Mouse (Mus musculus): ENCODE measurements around the gene Cisd1. TPM values are rescaled to one million over a fixed set of nuclear protein-coding genes. Genes with fewer than 3 reads are reported as not detected.

Gene Cisd1
- 26.3 and 27.5 TPM in 2 replicates for total RNA-seq (2017)

- ATAC-seq (replicated peaks; ENCODE audit: low read depth, poor library complexity, severe bottlenecking) = peak; percentile 37
These were observed at the start of gene Cisd1 for GRCm38 (mm10) chr10:71344579-71345143. Gene Cisd1, minus strand, starts transcription at chr10:71344954.

- ATAC-seq (replicated peaks; ENCODE audit: low read depth, poor library complexity, severe bottlenecking) = no peak
These were observed 44.6 kb upstream of the Cisd1 start for GRCm38 (mm10) chr10:71389311-71389710.

DNA sequence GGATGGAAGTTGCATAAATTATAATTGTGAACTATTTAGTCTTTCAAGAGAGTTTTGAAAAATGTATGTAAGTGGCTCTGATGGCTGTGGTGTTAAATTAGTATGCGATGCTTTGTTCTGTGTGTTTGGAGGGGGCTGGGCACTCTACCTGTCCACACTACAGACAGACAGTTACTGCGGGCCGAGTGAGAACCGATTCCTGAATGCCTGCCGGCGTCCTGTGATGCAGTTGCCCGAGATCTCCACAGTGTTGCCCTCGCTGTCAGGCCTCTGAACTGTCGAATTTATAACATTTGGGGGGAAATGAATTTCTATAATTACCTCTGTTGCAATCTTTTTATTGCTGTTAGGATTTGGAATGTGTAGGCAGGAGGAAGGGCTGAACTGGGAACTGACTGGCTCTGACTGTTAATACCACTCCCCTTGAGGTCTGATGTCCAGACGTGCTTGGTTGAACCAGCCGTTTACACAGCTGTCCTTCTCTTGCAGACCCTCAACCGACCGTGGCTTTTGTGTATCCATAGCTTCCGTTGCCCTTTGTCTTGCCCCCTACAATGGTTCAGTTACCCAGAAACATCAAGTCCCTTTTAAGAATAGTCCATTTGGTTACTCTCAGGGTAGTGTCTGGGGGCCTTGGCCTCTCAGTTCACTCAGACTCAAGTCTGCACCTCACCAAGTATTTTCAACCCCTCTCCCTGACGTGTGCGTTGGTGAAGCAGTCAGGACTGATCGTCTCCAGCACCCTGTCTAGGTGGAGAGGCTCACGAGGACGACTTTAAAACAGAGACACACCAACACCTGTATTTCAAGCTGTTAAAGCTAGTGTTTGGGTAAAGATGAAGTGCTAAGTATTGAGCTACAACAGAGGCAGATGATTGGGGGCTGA, 39.6 kb upstream of the Cisd1 start:
- ATAC-seq (replicated peaks; ENCODE audit: low read depth, poor library complexity, severe bottlenecking) = no peak

DNA sequence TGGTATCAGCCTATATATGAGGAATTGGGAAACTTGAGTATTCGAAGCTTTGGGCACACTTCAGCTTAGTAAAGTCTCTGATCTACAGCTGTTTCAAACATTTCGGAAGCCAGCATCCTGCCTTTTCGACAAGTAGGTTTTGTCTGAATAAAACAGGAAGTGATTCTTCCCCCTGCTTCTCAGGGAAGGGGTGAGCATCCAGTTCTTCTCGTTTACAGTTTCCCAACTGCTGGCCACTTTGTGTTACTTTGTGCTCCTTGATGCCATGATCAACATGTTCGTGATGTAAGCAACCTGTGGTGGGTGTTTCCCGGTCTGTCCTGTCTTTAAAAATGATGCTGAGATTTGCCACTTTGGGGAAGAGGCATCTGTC, 38.8 kb upstream of the Cisd1 start:
- ATAC-seq (replicated peaks; ENCODE audit: low read depth, poor library complexity, severe bottlenecking) = peak; percentile 32; the same call in 1 of the 2 replicates

GRCm38 (mm10) chr10:71382858-71383551, 38.3 kb upstream of the Cisd1 start:
- ATAC-seq (replicated peaks; ENCODE audit: low read depth, poor library complexity, severe bottlenecking) = no peak; the same call in 1 of the 2 replicates

GRCm38 (mm10) chr10:71382109-71382508, 37.4 kb upstream of the Cisd1 start:
- ATAC-seq (replicated peaks; ENCODE audit: low read depth, poor library complexity, severe bottlenecking) = no peak

- ATAC-seq (replicated peaks; ENCODE audit: low read depth, poor library complexity, severe bottlenecking) = no peak
These were observed 36.8 kb upstream of the Cisd1 start for GRCm38 (mm10) chr10:71381471-71382033.

DNA sequence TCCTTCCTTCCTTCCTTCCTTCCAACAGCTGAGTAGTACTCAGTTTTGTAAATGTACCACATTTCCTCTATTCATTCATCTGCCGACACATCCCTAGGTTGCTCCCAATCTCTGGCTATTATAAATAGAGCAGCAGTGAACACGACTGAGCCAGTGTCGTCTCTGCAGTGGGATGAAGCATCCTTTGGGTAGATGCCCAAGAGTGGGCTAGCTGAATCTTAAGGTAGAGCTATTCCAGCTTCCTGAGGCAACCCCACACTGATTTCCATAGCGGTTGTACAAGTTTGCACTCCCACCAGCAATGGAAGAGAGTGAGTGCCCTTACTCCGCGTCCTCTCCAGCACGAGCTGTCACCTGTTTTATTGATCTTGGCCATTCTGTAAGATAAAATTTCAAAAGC, 35.7 kb upstream of the Cisd1 start:
- ATAC-seq (replicated peaks; ENCODE audit: low read depth, poor library complexity, severe bottlenecking) = no peak

DNA sequence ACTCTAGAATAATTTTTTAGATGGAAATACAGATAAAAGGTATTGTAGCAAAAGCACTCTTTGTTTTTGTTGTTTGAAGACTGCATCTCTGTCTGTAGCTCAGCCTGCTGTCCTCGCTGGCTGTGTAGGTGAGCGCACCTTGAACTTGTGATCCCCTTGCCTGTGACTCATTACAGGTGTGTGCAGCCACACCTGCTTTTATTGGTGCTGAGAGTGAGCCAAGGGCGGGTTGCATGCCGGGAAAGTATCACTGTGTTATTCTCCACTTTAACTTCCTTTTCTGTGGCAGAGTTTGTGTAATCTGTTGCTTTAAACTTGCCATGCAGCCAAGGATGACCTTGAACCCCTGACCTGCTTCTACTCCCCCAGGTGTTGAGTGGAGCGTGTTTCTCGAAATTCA, 31.3 kb upstream of the Cisd1 start:
- ATAC-seq (replicated peaks; ENCODE audit: low read depth, poor library complexity, severe bottlenecking) = no peak

DNA sequence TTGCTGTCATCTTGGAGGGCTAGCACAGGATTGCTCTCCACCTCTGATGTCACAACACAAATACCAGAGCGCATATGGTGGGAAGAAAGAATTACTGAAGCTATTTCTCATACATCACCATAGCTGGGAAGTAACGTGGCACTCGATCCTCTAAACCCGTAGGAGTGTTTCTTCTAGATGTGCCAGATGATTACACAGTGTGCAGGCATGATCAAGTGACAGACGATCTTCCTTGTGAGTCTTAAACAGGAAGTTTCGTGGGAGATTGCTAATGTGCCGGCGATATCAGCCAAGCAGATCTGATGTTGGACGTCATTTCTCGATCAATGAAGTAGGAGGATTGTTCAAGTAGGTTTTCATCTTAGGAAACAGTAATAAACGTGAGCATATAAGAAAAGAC, 29.0 kb upstream of the Cisd1 start:
- no peak for ATAC-seq (replicated peaks; ENCODE audit: low read depth, poor library complexity, severe bottlenecking)

GRCm38 (mm10) chr10:71371881-71372280, 27.1 kb upstream of the Cisd1 start:
- no peak for ATAC-seq (replicated peaks; ENCODE audit: low read depth, poor library complexity, severe bottlenecking)

- ATAC-seq (replicated peaks; ENCODE audit: low read depth, poor library complexity, severe bottlenecking) = peak; percentile 97
These were observed 24.7 kb upstream of the Cisd1 start for GRCm38 (mm10) chr10:71369466-71369865.

- no peak for ATAC-seq (replicated peaks; ENCODE audit: low read depth, poor library complexity, severe bottlenecking)
These were observed 23.6 kb upstream of the Cisd1 start for GRCm38 (mm10) chr10:71368128-71368940.

DNA sequence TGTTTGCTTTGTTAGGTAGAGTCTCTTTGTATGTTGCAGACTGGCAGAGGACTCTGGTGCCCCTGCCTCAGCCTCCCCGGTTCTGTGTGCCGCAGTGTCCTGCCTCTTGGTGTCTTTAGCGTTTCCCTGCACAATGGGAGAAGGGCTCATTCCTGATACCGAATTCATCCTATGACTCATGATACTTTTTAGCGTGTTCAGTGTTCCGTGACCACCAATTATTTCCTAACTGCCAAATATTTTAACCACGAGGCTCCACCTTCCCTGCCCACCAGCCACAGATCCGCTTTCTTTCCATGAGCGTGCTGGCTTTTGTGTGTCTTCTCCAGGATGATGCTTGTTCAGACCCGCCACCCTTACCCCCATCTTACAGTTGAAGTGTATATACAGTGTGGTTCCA, 19.1 kb upstream of the Cisd1 start:
- no peak for ATAC-seq (replicated peaks; ENCODE audit: low read depth, poor library complexity, severe bottlenecking)

DNA sequence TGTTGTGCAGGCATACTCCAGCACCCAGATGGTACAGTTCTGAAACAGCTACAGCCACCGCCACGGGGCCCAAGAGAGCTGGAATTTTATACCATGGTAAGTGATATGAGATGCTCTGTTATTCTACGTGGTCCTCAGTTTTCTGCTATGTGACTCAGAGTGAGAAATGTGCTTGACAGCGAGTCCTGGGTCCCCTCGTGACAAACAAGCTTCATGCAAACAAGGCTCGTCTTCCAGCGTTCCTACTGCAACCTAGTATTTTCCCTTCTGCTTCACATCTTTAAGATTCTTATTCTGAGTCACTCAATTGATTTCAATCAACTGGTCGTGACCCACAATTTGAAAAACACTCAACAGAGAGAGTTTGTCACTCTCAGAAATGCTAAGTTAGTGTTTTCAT, 18.7 kb upstream of the Cisd1 start:
- no peak for ATAC-seq (replicated peaks; ENCODE audit: low read depth, poor library complexity, severe bottlenecking)

DNA sequence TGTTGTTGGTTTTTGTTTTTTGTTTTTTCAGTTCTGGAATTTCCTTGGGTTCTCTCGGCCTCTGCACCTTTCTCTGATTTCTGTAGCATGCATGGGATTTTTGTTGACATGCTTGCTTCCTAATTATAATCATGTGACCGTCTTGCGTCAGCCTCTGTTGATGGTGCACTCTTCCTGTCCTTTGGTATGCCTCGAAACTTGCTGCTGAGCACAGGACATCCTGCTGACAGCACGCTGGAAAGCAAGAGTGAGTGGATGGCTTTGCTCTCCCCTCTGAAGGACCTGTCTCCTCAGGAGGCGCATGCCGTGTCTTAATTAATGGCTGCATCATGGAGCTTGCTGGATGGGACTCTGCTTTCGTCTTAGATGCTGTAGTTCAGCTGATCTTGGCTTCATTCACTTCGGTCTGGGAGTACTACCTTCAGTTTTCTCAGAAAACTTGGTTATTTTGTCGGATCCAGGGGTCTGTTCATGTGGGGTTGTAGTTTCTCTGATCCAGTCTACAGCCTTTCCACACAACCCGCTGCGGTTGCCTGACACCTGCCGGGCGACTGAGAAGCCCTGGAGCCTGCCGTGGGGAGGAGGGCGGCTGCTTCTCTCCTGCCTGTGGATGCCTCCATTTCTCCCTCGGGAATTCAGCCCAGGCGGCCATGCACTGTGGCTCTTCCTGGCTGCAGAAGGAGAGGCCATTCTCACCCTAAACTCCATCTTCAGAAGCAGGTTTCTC, 17.2 kb upstream of the Cisd1 start:
- ATAC-seq (replicated peaks; ENCODE audit: low read depth, poor library complexity, severe bottlenecking) = peak; percentile 71

DNA sequence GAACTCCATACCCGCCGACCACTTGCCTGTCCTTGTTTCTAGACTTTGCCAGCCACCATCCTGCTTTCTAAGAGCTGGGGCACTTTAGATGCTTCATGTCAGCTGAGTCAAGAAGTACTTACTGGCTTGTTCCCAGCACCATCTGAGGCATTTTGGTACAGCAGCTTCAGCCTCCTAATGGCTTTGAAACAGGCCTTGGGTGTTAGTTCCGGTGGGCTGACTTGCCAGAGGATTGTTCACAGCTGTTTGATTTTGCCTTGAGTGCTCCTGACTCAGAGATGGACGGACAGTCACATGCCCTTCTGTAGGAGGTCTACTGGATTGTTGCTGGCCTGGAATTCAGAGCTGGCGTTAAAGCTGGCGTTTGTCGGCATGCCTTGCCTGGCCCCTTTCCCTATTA, 16.3 kb upstream of the Cisd1 start:
- ATAC-seq (replicated peaks; ENCODE audit: low read depth, poor library complexity, severe bottlenecking) = no peak

- ATAC-seq (replicated peaks; ENCODE audit: low read depth, poor library complexity, severe bottlenecking) = no peak
These were observed 10.2 kb upstream of the Cisd1 start for GRCm38 (mm10) chr10:71354947-71355346.

DNA sequence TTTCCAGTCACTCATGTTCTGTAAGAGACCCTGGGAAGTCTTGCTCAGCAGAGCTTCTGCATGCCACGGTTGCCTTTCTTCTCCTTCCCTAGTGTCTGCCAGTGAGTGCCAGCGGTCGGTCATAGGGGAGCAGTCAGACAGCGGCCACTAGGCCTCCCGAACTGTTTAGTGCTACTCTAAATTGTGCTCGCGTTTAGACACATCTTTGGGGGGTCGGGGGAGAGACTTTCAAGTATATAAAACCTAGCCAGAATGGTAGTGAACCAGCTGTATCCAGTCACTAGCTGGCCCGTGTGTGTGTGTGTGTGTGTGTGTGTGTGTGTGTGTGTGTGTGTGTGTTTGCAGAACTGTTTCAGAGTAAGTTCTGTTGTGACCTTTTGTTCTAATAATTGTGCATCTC, 9.1 kb upstream of the Cisd1 start:
- ATAC-seq (replicated peaks; ENCODE audit: low read depth, poor library complexity, severe bottlenecking) = no peak
